Mouse (Mus musculus): ENCODE measurements at regions not wholly inside any gene's neighbourhood (a gene's known extent, or its start where the extent isn't known, plus 50 kb on each side); places are given as distances from the start of the nearest gene placed in this dataset.
"Not testable (repeated sequence)": the region's sequence is repeated elsewhere in the genome, so short reads cannot be mapped to it uniquely, and the experiment has no call there.

DNA sequence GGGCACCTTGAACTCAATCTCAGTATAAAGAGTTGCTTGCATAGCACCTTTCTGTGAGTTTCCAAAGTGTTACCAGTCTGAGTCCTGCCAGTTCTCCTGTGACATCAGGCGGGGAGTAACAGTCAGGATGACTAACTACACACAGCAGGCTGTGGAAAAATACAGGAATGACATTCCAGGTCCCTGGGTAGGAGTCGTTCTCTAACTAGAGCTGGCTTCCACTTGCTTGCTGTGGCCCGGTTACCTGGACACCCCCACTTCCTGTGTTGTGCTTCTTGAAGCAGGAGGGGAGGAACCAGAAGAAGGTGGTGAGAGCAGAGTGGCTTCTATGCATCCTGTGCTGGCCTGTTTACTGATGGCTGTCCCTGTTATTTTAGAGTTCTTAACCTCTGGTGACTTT is 81.0 kb downstream of the Btg1 start:
- Histone ChIP-seq H3K27ac (ENCODE audit: low read length) (no peak overlapping the region), H3K4me1 (replicated peaks; ENCODE audit: control insufficient read depth, insufficient read depth, low read length) (no peaks in the 10 kb centered on the region), H3K36me3 (ENCODE audit: control insufficient read depth, insufficient read depth) (no peaks in the 10 kb centered on the region), H3K4me3 (replicated peaks; ENCODE audit: low read length) (no peak overlapping the region), H3K4me2 (ENCODE audit: low read length) (no peak overlapping the region), H3K27me3 (replicated peaks; ENCODE audit: control insufficient read depth, insufficient read depth, low read length) (no peaks in the 10 kb centered on the region), H3K9ac (replicated peaks; ENCODE audit: low read depth, low read length) (no peak overlapping the region), H3K9me3 (ENCODE audit: control insufficient read depth, low read length) (no peaks in the 10 kb centered on the region)
- 87% methylated on average over 3 of the region's 3 CpGs for WGBS
- no peak for ATAC-seq

GRCm38 (mm10) chr10:96706656-96707055 is 89.8 kb downstream of the Btg1 start:
- 91% methylated on average over 4 of the region's 4 CpGs for WGBS
- Histone ChIP-seq H3K4me3 (replicated peaks; ENCODE audit: low read length) (no peak overlapping the region), H3K27me3 (replicated peaks; ENCODE audit: control insufficient read depth, insufficient read depth, low read length) (no peaks in the 10 kb centered on the region), H3K4me2 (ENCODE audit: low read length) (no peak overlapping the region), H3K36me3 (ENCODE audit: control insufficient read depth, insufficient read depth) (no peaks in the 10 kb centered on the region), H3K9me3 (ENCODE audit: control insufficient read depth, low read length) (no peaks in the 10 kb centered on the region), H3K4me1 (replicated peaks; ENCODE audit: control insufficient read depth, insufficient read depth, low read length) (no peaks in the 10 kb centered on the region), H3K9ac (replicated peaks; ENCODE audit: low read depth, low read length) (no peak overlapping the region), H3K27ac (ENCODE audit: low read length) (no peak overlapping the region)
- ATAC-seq, result no peak

GRCm38 (mm10) chr10:96708471-96708870 is 91.7 kb downstream of the Btg1 start:
- H3K4me1 ChIP-seq (replicated peaks; ENCODE audit: control insufficient read depth, insufficient read depth, low read length), result no peaks in the 10 kb centered on the region
- no peaks in the 10 kb centered on the region for H3K36me3 ChIP-seq (ENCODE audit: control insufficient read depth, insufficient read depth)
- no peaks in the 10 kb centered on the region for H3K27me3 ChIP-seq (replicated peaks; ENCODE audit: control insufficient read depth, insufficient read depth, low read length)
- H3K9me3 ChIP-seq (ENCODE audit: control insufficient read depth, low read length), result no peaks in the 10 kb centered on the region
- no peak overlapping the region for H3K4me2 ChIP-seq (ENCODE audit: low read length)
- no peak overlapping the region for H3K9ac ChIP-seq (replicated peaks; ENCODE audit: low read depth, low read length)
- peak; percentile 43; the same call in 1 of the 2 replicates for ATAC-seq
- H3K27ac ChIP-seq (ENCODE audit: low read length), result no peak overlapping the region
- 52% methylated on average over 2 of the region's 2 CpGs for WGBS
- no peak overlapping the region for H3K4me3 ChIP-seq (replicated peaks; ENCODE audit: low read length)

- 86% methylated on average over 13 of the region's 13 CpGs for WGBS
- H3K27ac ChIP-seq (ENCODE audit: low read length), result no peak overlapping the region
Measured at GRCm38 (mm10) chr10:96709698-96710356, 93.0 kb downstream of the Btg1 start.

DNA sequence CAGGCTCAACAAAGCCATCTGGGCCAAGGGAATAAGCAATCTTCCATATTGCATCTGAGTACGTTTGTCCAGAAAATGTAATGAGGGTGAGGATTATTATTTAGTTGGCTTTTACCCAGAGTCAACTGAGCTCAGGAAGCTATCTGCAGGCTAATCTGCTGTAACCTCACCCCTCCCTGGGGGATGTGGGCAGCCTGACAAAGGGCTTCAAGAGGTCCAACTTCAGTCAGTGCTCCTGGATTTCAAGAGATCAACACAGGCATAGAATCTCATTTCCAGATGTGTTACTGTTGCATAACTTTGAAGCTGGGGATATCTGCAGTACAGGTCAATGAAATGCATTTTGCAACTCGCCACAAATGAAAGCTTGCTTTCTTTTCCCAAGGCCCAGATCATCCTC is 95.2 kb downstream of the Btg1 start:
- Histone ChIP-seq H3K27ac (ENCODE audit: low read length) (no peak overlapping the region), H3K9me3 (ENCODE audit: control insufficient read depth, low read length) (no peaks in the 10 kb centered on the region), H3K27me3 (replicated peaks; ENCODE audit: control insufficient read depth, insufficient read depth, low read length) (no peaks in the 10 kb centered on the region), H3K9ac (replicated peaks; ENCODE audit: low read depth, low read length) (no peak overlapping the region), H3K4me2 (ENCODE audit: low read length) (no peak overlapping the region), H3K4me1 (replicated peaks; ENCODE audit: control insufficient read depth, insufficient read depth, low read length) (no peaks in the 10 kb centered on the region; the same call in none of the 2 replicates), H3K4me3 (replicated peaks; ENCODE audit: low read length) (no peak overlapping the region), H3K36me3 (ENCODE audit: control insufficient read depth, insufficient read depth) (no peaks in the 10 kb centered on the region)
- no peak for ATAC-seq
- WGBS, result 81% methylated on average over 2 of the region's 2 CpGs

More at GRCm38 (mm10) chr10:96709698-96710356, 93.0 kb downstream of the Btg1 start:
- Histone ChIP-seq H3K27me3 (replicated peaks; ENCODE audit: control insufficient read depth, insufficient read depth, low read length) (no peaks in the 10 kb centered on the region), H3K4me3 (replicated peaks; ENCODE audit: low read length) (no peak overlapping the region), H3K36me3 (ENCODE audit: control insufficient read depth, insufficient read depth) (no peaks in the 10 kb centered on the region), H3K9ac (replicated peaks; ENCODE audit: low read depth, low read length) (no peak overlapping the region), H3K4me1 (replicated peaks; ENCODE audit: control insufficient read depth, insufficient read depth, low read length) (no peaks in the 10 kb centered on the region), H3K9me3 (ENCODE audit: control insufficient read depth, low read length) (no peaks in the 10 kb centered on the region), H3K4me2 (ENCODE audit: low read length) (no peak overlapping the region)
- ATAC-seq, result no peak

- no peak overlapping the region for H3K4me3 ChIP-seq (replicated peaks; ENCODE audit: low read length)
- no peak overlapping the region for H3K27ac ChIP-seq (ENCODE audit: low read length)
- no peak for ATAC-seq
- no peaks in the 10 kb centered on the region for H3K36me3 ChIP-seq (ENCODE audit: control insufficient read depth, insufficient read depth)
- H3K4me2 ChIP-seq (ENCODE audit: low read length), result no peak overlapping the region
- no peaks in the 10 kb centered on the region for H3K9me3 ChIP-seq (ENCODE audit: control insufficient read depth, low read length)
- WGBS, result 84% methylated on average over 2 of the region's 2 CpGs
- peaks cover 10% of the 10 kb centered on the region for H3K4me1 ChIP-seq (replicated peaks; ENCODE audit: control insufficient read depth, insufficient read depth, low read length)
- H3K27me3 ChIP-seq (replicated peaks; ENCODE audit: control insufficient read depth, insufficient read depth, low read length), result no peaks in the 10 kb centered on the region
- no peak overlapping the region for H3K9ac ChIP-seq (replicated peaks; ENCODE audit: low read depth, low read length)
Measured at GRCm38 (mm10) chr10:96714702-96715101, 97.9 kb downstream of the Btg1 start.

GRCm38 (mm10) chr10:96717281-96717680 is 100.5 kb downstream of the Btg1 start:
- H3K27ac ChIP-seq (ENCODE audit: low read length), result no peak overlapping the region
- H3K9me3 ChIP-seq (ENCODE audit: control insufficient read depth, low read length), result no peaks in the 10 kb centered on the region
- WGBS, result 19% methylated on average over 7 of the region's 7 CpGs
- no peaks in the 10 kb centered on the region for H3K36me3 ChIP-seq (ENCODE audit: control insufficient read depth, insufficient read depth)
- H3K4me3 ChIP-seq (replicated peaks; ENCODE audit: low read length), result no peak overlapping the region
- H3K9ac ChIP-seq (replicated peaks; ENCODE audit: low read depth, low read length), result no peak overlapping the region
- peaks cover 17% of the 10 kb centered on the region for H3K4me1 ChIP-seq (replicated peaks; ENCODE audit: control insufficient read depth, insufficient read depth, low read length)
- peak; percentile 70 for ATAC-seq
- no peaks in the 10 kb centered on the region for H3K27me3 ChIP-seq (replicated peaks; ENCODE audit: control insufficient read depth, insufficient read depth, low read length)
- H3K4me2 ChIP-seq (ENCODE audit: low read length), result no peak overlapping the region

GRCm38 (mm10) chr10:96718706-96719105 is 101.9 kb downstream of the Btg1 start:
- H3K27me3 ChIP-seq (replicated peaks; ENCODE audit: control insufficient read depth, insufficient read depth, low read length); H3K4me2 ChIP-seq (ENCODE audit: low read length); ATAC-seq; H3K9ac ChIP-seq (replicated peaks; ENCODE audit: low read depth, low read length); H3K9me3 ChIP-seq (ENCODE audit: control insufficient read depth, low read length); H3K36me3 ChIP-seq (ENCODE audit: control insufficient read depth, insufficient read depth); H3K4me3 ChIP-seq (replicated peaks; ENCODE audit: low read length); H3K27ac ChIP-seq (ENCODE audit: low read length): not testable (repeated sequence)
- WGBS, result 95% methylated on average over 7 of the region's 7 CpGs
- H3K4me1 ChIP-seq (replicated peaks; ENCODE audit: control insufficient read depth, insufficient read depth, low read length), result peaks cover 21% of the 10 kb centered on the region

DNA sequence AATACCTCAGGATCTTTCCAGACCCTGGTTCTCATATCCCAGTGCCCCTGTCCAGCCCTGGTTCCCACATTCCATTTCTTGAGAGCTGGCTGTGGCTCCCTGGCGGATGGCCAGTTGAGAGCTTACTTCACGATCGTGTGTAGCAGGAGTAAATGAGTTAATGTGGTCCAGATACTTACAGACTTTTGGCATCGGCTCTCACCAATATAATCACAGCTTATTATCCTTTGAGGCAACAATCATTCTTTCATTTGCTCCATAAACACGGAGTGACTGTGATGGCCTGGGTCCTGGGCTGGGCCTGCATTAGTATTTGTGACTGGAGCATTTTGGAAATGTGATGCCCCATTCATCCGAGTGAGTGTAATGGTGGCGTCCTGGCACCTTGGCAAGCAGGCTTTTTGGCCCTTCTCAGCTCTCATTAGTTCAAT is 103.5 kb downstream of the Btg1 start:
- H3K9ac ChIP-seq (replicated peaks; ENCODE audit: low read depth, low read length), result no peak overlapping the region
- H3K4me2 ChIP-seq (ENCODE audit: low read length), result no peak overlapping the region
- no peaks in the 10 kb centered on the region for H3K27me3 ChIP-seq (replicated peaks; ENCODE audit: control insufficient read depth, insufficient read depth, low read length)
- peak; percentile 66 for ATAC-seq
- no peak overlapping the region for H3K27ac ChIP-seq (ENCODE audit: low read length)
- no peaks in the 10 kb centered on the region for H3K36me3 ChIP-seq (ENCODE audit: control insufficient read depth, insufficient read depth)
- 18% methylated on average over 7 of the region's 7 CpGs for WGBS
- H3K9me3 ChIP-seq (ENCODE audit: control insufficient read depth, low read length), result no peaks in the 10 kb centered on the region
- peaks cover 21% of the 10 kb centered on the region for H3K4me1 ChIP-seq (replicated peaks; ENCODE audit: control insufficient read depth, insufficient read depth, low read length)
- H3K4me3 ChIP-seq (replicated peaks; ENCODE audit: low read length), result no peak overlapping the region
